Mouse (Mus musculus) kidney, postnatal 0 days (tissue): Measurements from ENCODE around the gene Klhl4. TPM values are rescaled to one million over a fixed set of nuclear protein-coding genes. Genes with fewer than 3 reads are reported as not detected.

Experiments used
- ATAC-seq: fragments of 200-750 bp; cut with Nextera tagmentation; replicated peaks from 2 replicates; pipeline ENCODE4 v1.8.0; 2017; ENCODE audit warnings: low read depth, moderate number of reproducible peaks, moderate TSS enrichment, moderate library complexity; ENCODE audit not compliant: low FRiP score
- DNase-seq: peaks from one replicate; pipeline ENCODE4 v3.0.0-alpha.2; 2016; ENCODE audit warnings: low spot score
- H3K27ac ChIP-seq: fragments of 300-500 bp; sonication (generic); 2 replicates; pipeline ENCODE4 v1.5.1; 2014; ENCODE audit warnings: mild to moderate bottlenecking
- H3K27me3 ChIP-seq: fragments of 300-500 bp; sonication (generic); 2 replicates; pipeline ENCODE4 v1.6.1; 2014; ENCODE audit warnings: low read length, mixed read lengths; ENCODE audit not compliant: insufficient read depth
- H3K36me3 ChIP-seq: fragments of 300-500 bp; sonication (generic); 2 replicates; pipeline ENCODE4 v1.6.1; 2014; ENCODE audit warnings: low read length, mixed read lengths; ENCODE audit not compliant: insufficient read depth
- H3K4me1 ChIP-seq: fragments of 300-500 bp; sonication (generic); replicated peaks from 2 replicates; pipeline ENCODE4 v1.6.1; 2014; ENCODE audit warnings: antibody characterized with exemption, low read length, mixed read lengths; ENCODE audit not compliant: insufficient read depth
- H3K4me2 ChIP-seq: fragments of 300-500 bp; sonication (generic); 2 replicates; pipeline ENCODE4 v1.6.1; 2014; ENCODE audit warnings: mild to moderate bottlenecking, low read length, moderate library complexity, mixed read lengths
- H3K4me3 ChIP-seq: fragments of 300-500 bp; sonication (generic); replicated peaks from 2 replicates; pipeline ENCODE4 v1.5.1; 2014; ENCODE audit warnings: low read depth, low read length
- H3K9ac ChIP-seq: fragments of 300-500 bp; sonication (generic); 2 replicates; pipeline ENCODE4 v1.6.1; 2014; ENCODE audit warnings: low read depth, low read length
- H3K9me3 ChIP-seq: fragments of 300-500 bp; sonication (generic); replicated peaks from 2 replicates; pipeline ENCODE4 v1.6.1; 2016; ENCODE audit warnings: low read length, inconsistent platforms, mixed read lengths
- CTCF ChIP-seq: IDR thresholded peaks from 2 replicates; pipeline ENCODE4 v1.5.1; 2016; ENCODE audit warnings: antibody characterized with exemption, low read depth, mild to moderate bottlenecking, moderate library complexity
- WGBS: fragments of 180-500 bp; shearing (Covaris S2); extraction: QIAGEN DNeasy Blood & Tissue Kit; methylation state at CpG from one replicate; pipeline ENCODE4 v1.1.7; 2014; 5-methylcytosine and 5-hydroxymethylcytosine counted together
- polyA plus RNA-seq: library from polyadenylated mRNA; unstranded; fragments of >200 nt; fragmentation: Nextera tagmentation; extraction: Ambion mirVana; gene quantifications from 2 replicates; pipeline ENCODE4 v1.2.1, GENCODE M21; 2015

The Klhl4 gene
- polyA plus RNA-seq: 10.2 TPM in 2 replicates

GRCm38 (mm10) chrX:114473782-114474731, at the start of gene Klhl4:
Gene Klhl4, plus strand, starts transcription at chrX:114474333.
- Histone ChIP-seq H3K27ac (peak within 1 kb of the TSS; percentile 60), H3K4me3 (peak within 1 kb of the TSS; percentile 24; the same call in 1 of the 2 replicates), H3K27me3 (no peaks in the 10 kb centered on the region), H3K9ac (0 out of 2 replicates have a peak within 1 kb of the TSS, but pooled peaks have one; percentile 27), H3K9me3 (no peaks in the 10 kb centered on the region), H3K4me2 (peak within 1 kb of the TSS; percentile 41; the same call in 1 of the 2 replicates), H3K4me1 (no peaks in the 10 kb centered on the region), H3K36me3 (no peaks in the 10 kb centered on the region)
- DNase-seq (peak; percentile 65), ATAC-seq (peak; percentile 57; the same call in 1 of the 2 replicates)
- TF ChIP-seq CTCF: no peak
- 37% methylated on average over 14 of the region's 14 CpGs for WGBS

DNA sequence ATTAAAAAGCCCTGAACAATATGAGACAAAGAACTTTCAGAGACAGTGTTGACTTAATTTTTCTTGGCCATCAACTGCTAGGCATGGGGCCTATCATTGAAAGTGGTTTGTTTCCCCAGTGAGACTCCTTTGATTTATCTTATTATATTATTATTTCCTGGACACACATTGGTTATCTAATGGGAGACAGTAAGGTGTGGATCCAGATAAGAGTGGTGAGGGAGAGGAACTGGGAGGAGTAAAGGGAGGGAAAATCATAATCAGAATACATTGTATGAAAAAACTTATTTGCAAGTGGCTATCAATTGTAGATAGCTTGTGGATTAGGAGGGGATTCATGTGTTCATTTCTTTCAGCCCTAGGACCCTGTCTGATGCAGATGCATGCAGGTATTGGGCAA, 10.0 kb downstream of the Klhl4 start:
- no peak overlapping the region for H3K4me3 ChIP-seq
- no peaks in the 10 kb centered on the region for H3K36me3 ChIP-seq
- no peak overlapping the region for H3K27ac ChIP-seq
- H3K9me3 ChIP-seq: no peaks in the 10 kb centered on the region
- ATAC-seq: no peak
- TF ChIP-seq CTCF: no peak
- no peaks in the 10 kb centered on the region for H3K27me3 ChIP-seq
- H3K4me2 ChIP-seq: no peak overlapping the region
- H3K4me1 ChIP-seq: no peaks in the 10 kb centered on the region
- no peak for DNase-seq
- no peak overlapping the region for H3K9ac ChIP-seq

- TF ChIP-seq CTCF: no peak
- DNase-seq: no peak
- no peak overlapping the region for H3K27ac ChIP-seq
- H3K9me3 ChIP-seq: no peaks in the 10 kb centered on the region
- no peaks in the 10 kb centered on the region for H3K36me3 ChIP-seq
- H3K4me3 ChIP-seq: no peak overlapping the region
- no peak overlapping the region for H3K4me2 ChIP-seq
- ATAC-seq: no peak
- H3K9ac ChIP-seq: no peak overlapping the region
- no peaks in the 10 kb centered on the region for H3K4me1 ChIP-seq
- H3K27me3 ChIP-seq: no peaks in the 10 kb centered on the region
Observed at GRCm38 (mm10) chrX:114486691-114487090, 12.6 kb downstream of the Klhl4 start.

DNA sequence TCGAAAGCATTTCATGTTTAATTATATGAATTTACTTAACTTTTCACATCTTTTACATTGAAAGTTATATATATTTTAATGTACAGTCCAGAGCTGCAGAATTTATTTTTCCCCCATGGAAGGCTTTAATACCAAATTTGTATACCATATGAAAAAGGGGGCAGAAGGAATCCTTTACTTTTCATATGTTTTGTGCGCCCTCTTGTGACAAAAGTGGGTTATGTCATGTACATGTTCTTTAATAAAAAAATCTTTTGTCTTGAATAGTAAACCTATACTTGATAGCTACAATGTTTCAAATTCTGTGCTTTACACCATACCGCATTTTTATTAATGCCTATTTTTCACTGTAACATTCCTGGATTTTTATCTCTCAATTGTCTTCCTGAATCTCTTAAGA, 84.0 kb downstream of the Klhl4 start:
- H3K9me3 ChIP-seq: no peaks in the 10 kb centered on the region
- ATAC-seq (no peak), DNase-seq (peak; percentile 52)
- no peaks in the 10 kb centered on the region for H3K36me3 ChIP-seq
- H3K4me2 ChIP-seq: no peak overlapping the region
- no peak overlapping the region for H3K4me3 ChIP-seq
- H3K27me3 ChIP-seq: no peaks in the 10 kb centered on the region
- WGBS: 33% methylated on average over 3 of the region's 3 CpGs
- H3K27ac ChIP-seq: no peak overlapping the region
- H3K9ac ChIP-seq: no peak overlapping the region
- no peaks in the 10 kb centered on the region for H3K4me1 ChIP-seq
- TF ChIP-seq CTCF: peak; percentile 59

GRCm38 (mm10) chrX:114582311-114582710, 108.2 kb downstream of the Klhl4 start:
- no peak for ATAC-seq
- H3K9me3 ChIP-seq: no peaks in the 10 kb centered on the region
- no peak overlapping the region for H3K4me3 ChIP-seq
- H3K27me3 ChIP-seq: no peaks in the 10 kb centered on the region
- DNase-seq: peak; percentile 11
- no peaks in the 10 kb centered on the region for H3K4me1 ChIP-seq
- H3K27ac ChIP-seq: no peak overlapping the region
- no peak overlapping the region for H3K9ac ChIP-seq
- H3K36me3 ChIP-seq: no peaks in the 10 kb centered on the region
- H3K4me2 ChIP-seq: no peak overlapping the region
- WGBS: 64% methylated on average over 1 of the region's 1 CpGs
- peak; percentile 53 for TF ChIP-seq CTCF
